Mouse (Mus musculus): ENCODE measurements around the gene Trh. TPM values are rescaled to one million over a fixed set of nuclear protein-coding genes. Genes with fewer than 3 reads are reported as not detected.

The Trh gene
- polyA plus RNA-seq, 1 experiment from 2014 or later, result 1.4 TPM

- H3K27me3 ChIP-seq (ENCODE audit: control insufficient read depth, insufficient read depth, low read length), result no peaks in the 10 kb centered on the region
- H3K4me2 ChIP-seq (replicated peaks; ENCODE audit: low read depth, low read length), result no peak overlapping the region
- H3K9ac ChIP-seq (ENCODE audit: low read depth, low read length), result no peak overlapping the region
- DNase-seq (ENCODE audit: low spot score) (no peak), ATAC-seq (ENCODE audit: low FRiP score) (no peak)
- H3K27ac ChIP-seq (ENCODE audit: low read depth, low read length), result no peak overlapping the region
- H3K4me1 ChIP-seq (replicated peaks; ENCODE audit: control insufficient read depth, insufficient read depth, low read length), result no peaks in the 10 kb centered on the region
- H3K9me3 ChIP-seq (ENCODE audit: control insufficient read depth, low read length), result no peaks in the 10 kb centered on the region
- H3K4me3 ChIP-seq (ENCODE audit: low read depth, low read length), result no peak overlapping the region
- no peaks in the 10 kb centered on the region for H3K36me3 ChIP-seq (ENCODE audit: control insufficient read depth, insufficient read depth, low read length)
- 66% methylated on average over 4 of the region's 4 CpGs for WGBS
Observed at GRCm38 (mm10) chr6:92231762-92232161, 12.7 kb downstream of the Trh start.

GRCm38 (mm10) chr6:92231356-92231755 lies 13.1 kb downstream of the Trh start:
- no peak for DNase-seq (ENCODE audit: low spot score)
- 75% methylated on average over 1 of the region's 1 CpGs for WGBS
- Histone ChIP-seq H3K4me2 (replicated peaks; ENCODE audit: low read depth, low read length) (no peak overlapping the region), H3K9ac (ENCODE audit: low read depth, low read length) (no peak overlapping the region), H3K36me3 (ENCODE audit: control insufficient read depth, insufficient read depth, low read length) (no peaks in the 10 kb centered on the region), H3K4me3 (ENCODE audit: low read depth, low read length) (no peak overlapping the region), H3K27me3 (ENCODE audit: control insufficient read depth, insufficient read depth, low read length) (no peaks in the 10 kb centered on the region), H3K27ac (ENCODE audit: low read depth, low read length) (no peak overlapping the region), H3K9me3 (ENCODE audit: control insufficient read depth, low read length) (no peaks in the 10 kb centered on the region), H3K4me1 (replicated peaks; ENCODE audit: control insufficient read depth, insufficient read depth, low read length) (no peaks in the 10 kb centered on the region)
- no peak for ATAC-seq (ENCODE audit: low FRiP score)

- Histone ChIP-seq H3K4me1 (replicated peaks; ENCODE audit: control insufficient read depth, insufficient read depth, low read length) (no peaks in the 10 kb centered on the region), H3K27me3 (ENCODE audit: control insufficient read depth, insufficient read depth, low read length) (no peaks in the 10 kb centered on the region), H3K4me2 (replicated peaks; ENCODE audit: low read depth, low read length) (no peak overlapping the region), H3K9ac (ENCODE audit: low read depth, low read length) (no peak overlapping the region), H3K9me3 (ENCODE audit: control insufficient read depth, low read length) (no peaks in the 10 kb centered on the region), H3K36me3 (ENCODE audit: control insufficient read depth, insufficient read depth, low read length) (no peaks in the 10 kb centered on the region), H3K4me3 (ENCODE audit: low read depth, low read length) (no peak overlapping the region), H3K27ac (ENCODE audit: low read depth, low read length) (no peak overlapping the region)
- ATAC-seq (ENCODE audit: low FRiP score) (no peak), DNase-seq (ENCODE audit: low spot score) (no peak)
- 88% methylated on average over 2 of the region's 2 CpGs for WGBS
Observed at GRCm38 (mm10) chr6:92229586-92229985, 14.9 kb downstream of the Trh start.

GRCm38 (mm10) chr6:92229103-92229502 lies 15.3 kb downstream of the Trh start:
- no peak for DNase-seq (ENCODE audit: low spot score)
- no peaks in the 10 kb centered on the region for H3K9me3 ChIP-seq (ENCODE audit: control insufficient read depth, low read length)
- no peaks in the 10 kb centered on the region for H3K36me3 ChIP-seq (ENCODE audit: control insufficient read depth, insufficient read depth, low read length)
- no peaks in the 10 kb centered on the region for H3K4me1 ChIP-seq (replicated peaks; ENCODE audit: control insufficient read depth, insufficient read depth, low read length)
- no peak overlapping the region for H3K4me3 ChIP-seq (ENCODE audit: low read depth, low read length)
- no peak for ATAC-seq (ENCODE audit: low FRiP score)
- no peaks in the 10 kb centered on the region for H3K27me3 ChIP-seq (ENCODE audit: control insufficient read depth, insufficient read depth, low read length)
- H3K9ac ChIP-seq (ENCODE audit: low read depth, low read length), result no peak overlapping the region
- H3K4me2 ChIP-seq (replicated peaks; ENCODE audit: low read depth, low read length), result no peak overlapping the region
- no peak overlapping the region for H3K27ac ChIP-seq (ENCODE audit: low read depth, low read length)

- ATAC-seq (ENCODE audit: low FRiP score) (no peak), DNase-seq (ENCODE audit: low spot score) (no peak)
- no peak overlapping the region for H3K4me2 ChIP-seq (replicated peaks; ENCODE audit: low read depth, low read length)
- no peaks in the 10 kb centered on the region for H3K27me3 ChIP-seq (ENCODE audit: control insufficient read depth, insufficient read depth, low read length)
- 83% methylated on average over 1 of the region's 1 CpGs for WGBS
- H3K9me3 ChIP-seq (ENCODE audit: control insufficient read depth, low read length), result no peaks in the 10 kb centered on the region
- no peaks in the 10 kb centered on the region for H3K4me1 ChIP-seq (replicated peaks; ENCODE audit: control insufficient read depth, insufficient read depth, low read length)
- no peak overlapping the region for H3K27ac ChIP-seq (ENCODE audit: low read depth, low read length)
- no peaks in the 10 kb centered on the region for H3K36me3 ChIP-seq (ENCODE audit: control insufficient read depth, insufficient read depth, low read length)
- no peak overlapping the region for H3K4me3 ChIP-seq (ENCODE audit: low read depth, low read length)
- H3K9ac ChIP-seq (ENCODE audit: low read depth, low read length), result no peak overlapping the region
Observed at GRCm38 (mm10) chr6:92224981-92225380, 19.5 kb downstream of the Trh start.

- ATAC-seq (ENCODE audit: low FRiP score) (no peak), DNase-seq (ENCODE audit: low spot score) (no peak)
- 91% methylated on average over 3 of the region's 3 CpGs for WGBS
- Histone ChIP-seq H3K4me1 (replicated peaks; ENCODE audit: control insufficient read depth, insufficient read depth, low read length) (no peaks in the 10 kb centered on the region), H3K36me3 (ENCODE audit: control insufficient read depth, insufficient read depth, low read length) (no peaks in the 10 kb centered on the region), H3K9me3 (ENCODE audit: control insufficient read depth, low read length) (no peaks in the 10 kb centered on the region), H3K4me3 (ENCODE audit: low read depth, low read length) (no peak overlapping the region), H3K4me2 (replicated peaks; ENCODE audit: low read depth, low read length) (no peak overlapping the region), H3K27me3 (ENCODE audit: control insufficient read depth, insufficient read depth, low read length) (no peaks in the 10 kb centered on the region), H3K27ac (ENCODE audit: low read depth, low read length) (no peak overlapping the region), H3K9ac (ENCODE audit: low read depth, low read length) (no peak overlapping the region)
Observed at GRCm38 (mm10) chr6:92222021-92222420, 22.4 kb downstream of the Trh start.

- no peak for ATAC-seq (ENCODE audit: low FRiP score)
- Histone ChIP-seq H3K9ac (ENCODE audit: low read depth, low read length) (no peak overlapping the region), H3K9me3 (ENCODE audit: control insufficient read depth, low read length) (no peaks in the 10 kb centered on the region), H3K4me2 (replicated peaks; ENCODE audit: low read depth, low read length) (no peak overlapping the region), H3K27ac (ENCODE audit: low read depth, low read length) (no peak overlapping the region), H3K36me3 (ENCODE audit: control insufficient read depth, insufficient read depth, low read length) (no peaks in the 10 kb centered on the region), H3K4me3 (ENCODE audit: low read depth, low read length) (no peak overlapping the region), H3K27me3 (ENCODE audit: control insufficient read depth, insufficient read depth, low read length) (no peaks in the 10 kb centered on the region), H3K4me1 (replicated peaks; ENCODE audit: control insufficient read depth, insufficient read depth, low read length) (no peaks in the 10 kb centered on the region)
- DNase-seq (ENCODE audit: low spot score), result no peak
- WGBS, result 93% methylated on average over 6 of the region's 6 CpGs
Observed at GRCm38 (mm10) chr6:92221604-92222003, 22.8 kb downstream of the Trh start.

- Histone ChIP-seq H3K4me1 (replicated peaks; ENCODE audit: control insufficient read depth, insufficient read depth, low read length) (no peaks in the 10 kb centered on the region), H3K27me3 (ENCODE audit: control insufficient read depth, insufficient read depth, low read length) (no peaks in the 10 kb centered on the region), H3K27ac (ENCODE audit: low read depth, low read length) (no peak overlapping the region), H3K9me3 (ENCODE audit: control insufficient read depth, low read length) (no peaks in the 10 kb centered on the region), H3K36me3 (ENCODE audit: control insufficient read depth, insufficient read depth, low read length) (no peaks in the 10 kb centered on the region), H3K9ac (ENCODE audit: low read depth, low read length) (no peak overlapping the region), H3K4me3 (ENCODE audit: low read depth, low read length) (no peak overlapping the region), H3K4me2 (replicated peaks; ENCODE audit: low read depth, low read length) (no peak overlapping the region)
- DNase-seq (ENCODE audit: low spot score), result peak; percentile 53
- no peak for ATAC-seq (ENCODE audit: low FRiP score)
- 69% methylated on average over 3 of the region's 3 CpGs for WGBS
Observed at GRCm38 (mm10) chr6:92219445-92219844, 25.0 kb downstream of the Trh start.

GRCm38 (mm10) chr6:92214773-92215449 lies 29.5 kb downstream of the Trh start, which contains the start of gene Rbsn:
Rbsn (minus strand) TSS chr6:92214925.
- H3K9ac ChIP-seq (ENCODE audit: low read depth, low read length), result peak within 1 kb of the TSS; percentile 92
- peak within 1 kb of the TSS; percentile 89 for H3K4me2 ChIP-seq (replicated peaks; ENCODE audit: low read depth, low read length)
- H3K27me3 ChIP-seq (ENCODE audit: control insufficient read depth, insufficient read depth, low read length), result no peaks in the 10 kb centered on the region
- H3K27ac ChIP-seq (ENCODE audit: low read depth, low read length), result peak within 1 kb of the TSS; percentile 71
- ATAC-seq (ENCODE audit: low FRiP score), result peak; percentile 93
- H3K36me3 ChIP-seq (ENCODE audit: control insufficient read depth, insufficient read depth, low read length), result no peaks in the 10 kb centered on the region
- 10% methylated on average over 35 of the region's 35 CpGs for WGBS
- H3K9me3 ChIP-seq (ENCODE audit: control insufficient read depth, low read length), result no peaks in the 10 kb centered on the region
- peak; percentile 95 for DNase-seq (ENCODE audit: low spot score)
- peak within 1 kb of the TSS; percentile 95 for H3K4me3 ChIP-seq (ENCODE audit: low read depth, low read length)
- H3K4me1 ChIP-seq (replicated peaks; ENCODE audit: control insufficient read depth, insufficient read depth, low read length), result no peaks in the 10 kb centered on the region; the same call in 1 of the 2 replicates
